Mouse (Mus musculus) lung, embryonic 16.5 days (tissue): ENCODE results near the gene Slc9a6. TPM values are rescaled to one million over a fixed set of nuclear protein-coding genes. Genes with fewer than 3 reads are reported as not detected.
A peak's percentile ranks its signal among the peaks of the same experiment; 100 is the strongest.

Experiments used
- ATAC-seq: fragments of 200-750 bp; cut with Nextera tagmentation; 2 replicates; pipeline ENCODE4 v1.8.0; 2017; ENCODE audit warnings: low read depth, mild to moderate bottlenecking, moderate library complexity
- H3K27ac ChIP-seq: fragments of 300-500 bp; sonication (generic); 2 replicates; pipeline ENCODE4 v1.5.1; 2014; ENCODE audit warnings: mild to moderate bottlenecking, control low read depth, low read length
- H3K27me3 ChIP-seq: fragments of 300-500 bp; sonication (generic); 2 replicates; pipeline ENCODE4 v1.6.1; 2014; ENCODE audit warnings: low read depth, low read length, mixed read lengths; ENCODE audit not compliant: control insufficient read depth, insufficient read depth
- H3K36me3 ChIP-seq: fragments of 300-500 bp; sonication (generic); 2 replicates; pipeline ENCODE4 v1.6.1; 2014; ENCODE audit warnings: low read length; ENCODE audit not compliant: control insufficient read depth, insufficient read depth
- H3K4me1 ChIP-seq: fragments of 300-500 bp; sonication (generic); replicated peaks from 2 replicates; pipeline ENCODE4 v1.6.1; 2014; ENCODE audit warnings: low read length, mixed read lengths; ENCODE audit not compliant: control insufficient read depth, insufficient read depth
- H3K4me2 ChIP-seq: fragments of 300-500 bp; sonication (generic); 2 replicates; pipeline ENCODE4 v1.6.1; 2014; ENCODE audit warnings: low read depth, low read length, control low read depth
- H3K4me3 ChIP-seq: fragments of 300-500 bp; sonication (generic); 2 replicates; pipeline ENCODE4 v1.5.1; 2014; ENCODE audit warnings: mild to moderate bottlenecking, low read length, control low read depth
- H3K9ac ChIP-seq: fragments of 300-500 bp; sonication (generic); 2 replicates; pipeline ENCODE4 v1.6.1; 2014; ENCODE audit warnings: low read length, control low read depth
- H3K9me3 ChIP-seq: fragments of 300-500 bp; sonication (generic); 2 replicates; pipeline ENCODE4 v1.6.1; 2016; ENCODE audit warnings: low read length; ENCODE audit not compliant: control insufficient read depth
- WGBS: fragments of 180-500 bp; shearing (Covaris S2); extraction: QIAGEN DNeasy Blood & Tissue Kit; methylation state at CpG from one replicate; pipeline ENCODE4 v1.1.7; 2014; 5-methylcytosine and 5-hydroxymethylcytosine counted together
- polyA plus RNA-seq: library from polyadenylated mRNA; unstranded; fragments of >200 nt; fragmentation: Nextera tagmentation; extraction: Ambion mirVana; gene quantifications from 2 replicates; pipeline ENCODE4 v1.2.1, GENCODE M21; 2015

Gene Slc9a6
- polyA plus RNA-seq, 1 experiment from 2014 or later: 11.7 TPM

DNA sequence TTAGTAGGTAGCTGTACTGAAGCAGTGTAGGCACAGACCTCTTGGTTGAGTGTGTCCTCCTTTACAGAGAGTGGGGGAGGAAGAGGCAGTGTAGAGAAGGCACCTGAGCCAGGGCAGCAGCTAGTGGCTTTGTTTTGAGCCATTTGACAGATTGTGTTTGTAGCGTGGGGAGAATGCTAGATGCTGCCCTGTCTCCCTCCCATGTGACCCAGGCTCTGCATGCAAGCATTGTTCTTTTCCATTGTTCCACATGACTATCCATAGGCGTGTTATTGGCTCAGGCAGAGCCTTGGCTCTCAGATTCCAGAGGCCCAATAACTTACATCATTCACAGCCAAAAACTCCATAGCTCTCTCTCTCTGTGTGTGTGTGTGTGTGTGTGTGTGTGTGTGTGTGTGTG lies 49.7 kb downstream of the Slc9a6 start:
- H3K36me3 ChIP-seq: no peaks in the 10 kb centered on the region; the same call in 1 of the 2 replicates
- 64% methylated on average over 2 of the region's 2 CpGs for WGBS
- H3K27ac ChIP-seq: no peak overlapping the region
- no peak overlapping the region for H3K9ac ChIP-seq
- no peaks in the 10 kb centered on the region for H3K4me1 ChIP-seq
- ATAC-seq: no peak
- H3K27me3 ChIP-seq: no peaks in the 10 kb centered on the region
- no peaks in the 10 kb centered on the region for H3K9me3 ChIP-seq
- no peak overlapping the region for H3K4me2 ChIP-seq
- H3K4me3 ChIP-seq: no peak overlapping the region

DNA sequence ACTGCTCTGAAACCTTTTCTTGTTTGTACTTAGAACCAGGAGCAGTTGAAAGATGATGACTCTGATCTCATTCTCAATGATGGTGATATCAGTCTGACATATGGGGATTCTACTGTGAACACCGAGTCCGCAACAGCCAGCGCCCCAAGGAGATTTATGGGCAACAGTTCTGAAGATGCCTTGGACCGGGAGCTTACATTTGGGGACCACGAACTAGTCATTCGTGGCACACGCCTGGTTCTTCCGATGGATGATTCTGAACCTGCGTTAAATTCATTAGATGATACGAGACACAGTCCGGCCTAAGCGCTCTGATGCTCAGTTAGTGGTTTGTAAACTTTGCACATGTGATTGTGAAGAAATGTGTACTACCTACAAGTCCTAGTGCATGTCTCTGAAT lies 51.6 kb downstream of the Slc9a6 start:
- 90% methylated on average over 12 of the region's 12 CpGs for WGBS
- H3K27me3 ChIP-seq: no peaks in the 10 kb centered on the region
- no peak overlapping the region for H3K4me3 ChIP-seq
- no peak overlapping the region for H3K9ac ChIP-seq
- H3K4me1 ChIP-seq: peaks cover 3% of the 10 kb centered on the region; the same call in 1 of the 2 replicates
- no peak overlapping the region for H3K27ac ChIP-seq
- H3K4me2 ChIP-seq: no peak overlapping the region
- no peak for ATAC-seq
- no peaks in the 10 kb centered on the region for H3K9me3 ChIP-seq
- no peaks in the 10 kb centered on the region; the same call in 1 of the 2 replicates for H3K36me3 ChIP-seq

DNA sequence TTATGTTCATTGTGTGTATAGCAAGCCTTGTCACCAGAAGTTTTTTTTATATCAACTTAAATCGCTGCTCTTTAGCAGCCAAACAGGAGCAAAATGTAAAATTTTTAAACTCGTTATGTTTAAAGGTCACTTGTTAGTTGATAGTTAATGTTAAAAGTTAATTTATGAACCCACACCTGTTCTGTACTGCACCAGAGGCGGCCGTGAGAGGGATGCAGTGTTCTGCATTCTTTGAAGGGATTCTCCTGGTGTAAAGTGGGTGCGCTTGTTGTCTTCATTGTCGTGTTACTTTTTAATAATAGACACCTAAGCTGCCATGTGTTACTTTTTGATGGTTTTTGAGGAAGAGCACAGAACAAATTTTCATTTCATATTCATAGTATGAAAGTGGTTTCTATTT lies 52.8 kb downstream of the Slc9a6 start:
- Histone ChIP-seq H3K4me1 (peaks cover 4% of the 10 kb centered on the region; the same call in 1 of the 2 replicates), H3K4me3 (no peak overlapping the region)
- 86% methylated on average over 6 of the region's 6 CpGs for WGBS

DNA sequence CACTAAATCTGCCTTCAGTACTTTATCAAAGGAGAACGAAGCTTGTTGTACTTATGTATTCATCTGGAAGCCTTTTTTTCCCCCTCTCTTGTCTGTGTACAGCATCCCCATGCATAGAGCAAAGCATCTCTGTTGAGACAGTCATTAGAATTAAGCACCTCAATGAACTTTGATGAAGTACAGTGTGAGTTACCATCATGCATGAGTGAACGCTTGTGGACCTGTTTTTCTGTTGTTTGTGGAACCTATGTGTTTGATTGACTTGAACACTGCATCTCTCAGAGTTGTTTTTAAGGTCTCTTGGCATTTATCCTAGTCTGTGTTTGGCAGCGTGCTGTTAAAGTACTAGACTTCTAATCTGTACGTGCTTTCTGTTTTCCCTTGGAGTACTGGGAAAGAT lies 53.8 kb downstream of the Slc9a6 start:
- no peaks in the 10 kb centered on the region for H3K9me3 ChIP-seq
- WGBS: 63% methylated on average over 4 of the region's 4 CpGs
- no peaks in the 10 kb centered on the region for H3K27me3 ChIP-seq
- ATAC-seq: no peak
- no peak overlapping the region for H3K27ac ChIP-seq
- no peak overlapping the region for H3K9ac ChIP-seq
- no peak overlapping the region for H3K4me3 ChIP-seq
- H3K36me3 ChIP-seq: no peaks in the 10 kb centered on the region; the same call in 1 of the 2 replicates
- H3K4me2 ChIP-seq: no peak overlapping the region
- peaks cover 6% of the 10 kb centered on the region; the same call in 1 of the 2 replicates for H3K4me1 ChIP-seq

More for the DNA sequence above, 52.8 kb downstream of the Slc9a6 start:
- H3K9me3 ChIP-seq: no peaks in the 10 kb centered on the region
- H3K36me3 ChIP-seq: no peaks in the 10 kb centered on the region; the same call in 1 of the 2 replicates
- ATAC-seq: no peak
- no peak overlapping the region for H3K27ac ChIP-seq
- H3K9ac ChIP-seq: no peak overlapping the region
- no peak overlapping the region for H3K4me2 ChIP-seq
- no peaks in the 10 kb centered on the region for H3K27me3 ChIP-seq

DNA sequence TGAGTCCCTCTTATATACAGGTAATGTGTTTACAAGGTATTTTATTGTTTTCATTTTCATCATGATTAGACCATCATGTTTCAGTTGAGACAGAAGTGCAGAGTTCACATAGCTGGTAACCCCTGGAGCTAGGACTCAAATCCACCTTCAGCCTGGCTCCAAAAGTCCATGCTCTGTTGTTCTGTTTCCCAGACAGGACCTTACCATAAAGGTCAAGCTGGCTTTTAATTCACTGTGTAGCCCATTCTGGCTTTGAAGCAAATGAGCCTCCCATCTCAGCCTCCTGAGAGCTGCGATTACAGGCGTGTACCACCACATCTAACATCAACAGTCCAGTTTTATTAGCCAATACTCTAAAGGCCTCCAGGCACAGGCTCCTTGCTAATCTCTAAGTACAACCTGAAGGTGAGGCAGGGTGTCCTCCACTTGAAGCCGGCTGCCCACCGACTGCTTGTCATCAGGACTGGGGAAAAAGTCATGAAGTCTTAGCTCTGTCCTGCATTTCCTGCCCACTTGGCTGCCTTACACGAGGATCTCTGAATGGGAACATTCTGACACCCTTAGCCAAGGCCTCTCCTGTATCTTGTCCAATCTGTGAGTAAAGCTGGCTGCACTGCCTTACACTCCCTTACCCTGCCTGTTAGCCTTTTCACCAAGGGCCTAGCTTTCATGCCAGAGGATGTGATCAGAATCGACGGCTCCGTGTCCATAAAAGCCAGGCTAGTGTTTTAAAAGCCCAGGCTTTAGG lies 55.8 kb downstream of the Slc9a6 start:
- Histone ChIP-seq H3K9ac (no peak overlapping the region), H3K4me2 (no peak overlapping the region), H3K4me3 (no peak overlapping the region), H3K4me1 (peaks cover 7% of the 10 kb centered on the region; the same call in 1 of the 2 replicates), H3K27me3 (no peaks in the 10 kb centered on the region), H3K27ac (peak overlapping the region; percentile 53), H3K36me3 (no peaks in the 10 kb centered on the region; the same call in 1 of the 2 replicates), H3K9me3 (no peaks in the 10 kb centered on the region)
- 74% methylated on average over 8 of the region's 8 CpGs for WGBS
- no peak for ATAC-seq

DNA sequence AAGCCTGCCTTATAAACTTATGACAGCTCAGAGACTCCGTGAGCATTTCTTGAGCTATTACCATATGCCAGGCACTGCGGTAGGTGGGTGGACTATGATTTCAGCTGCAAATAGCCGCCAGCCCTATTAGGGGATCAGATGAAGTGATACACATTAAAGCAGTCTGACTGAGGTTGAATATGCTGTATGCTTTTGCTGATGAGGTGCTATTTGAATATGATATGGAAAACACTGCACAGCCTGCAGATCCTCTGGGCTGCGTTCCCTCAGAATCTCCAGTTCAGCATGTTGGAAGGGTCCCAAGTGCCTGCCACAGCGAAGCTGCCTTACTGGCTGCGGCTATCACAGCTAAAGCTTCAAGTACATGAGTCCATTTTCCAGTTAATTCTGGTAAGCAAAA lies 57.7 kb downstream of the Slc9a6 start:
- Histone ChIP-seq H3K4me2 (no peak overlapping the region), H3K9me3 (no peaks in the 10 kb centered on the region), H3K36me3 (no peaks in the 10 kb centered on the region), H3K27ac (peak overlapping the region; percentile 67), H3K9ac (no peak overlapping the region), H3K4me1 (peaks cover 7% of the 10 kb centered on the region; the same call in 1 of the 2 replicates), H3K4me3 (no peak overlapping the region), H3K27me3 (no peaks in the 10 kb centered on the region)
- ATAC-seq: peak; percentile 89
- 65% methylated on average over 6 of the region's 6 CpGs for WGBS

DNA sequence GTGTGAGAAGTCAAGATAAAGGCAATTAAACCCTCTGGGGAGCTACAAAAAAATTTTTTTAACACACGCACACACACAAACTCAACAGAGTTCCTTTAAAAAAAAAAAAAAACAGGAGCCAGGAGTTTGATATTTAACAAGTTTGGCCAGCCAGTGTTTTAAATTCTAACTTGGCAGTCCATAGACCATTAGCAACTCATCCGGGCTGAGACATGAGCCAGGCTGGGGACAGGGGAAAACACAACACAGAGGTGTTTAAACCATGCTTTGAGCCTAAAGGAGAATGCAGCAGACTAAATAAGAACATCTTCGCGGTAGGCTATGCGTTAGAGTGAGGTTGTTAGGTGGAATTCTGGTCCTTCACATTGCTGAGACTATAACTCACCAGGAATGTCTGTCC lies 58.5 kb downstream of the Slc9a6 start:
- Histone ChIP-seq H3K4me2 (no peak overlapping the region), H3K4me1 (peaks cover 7% of the 10 kb centered on the region; the same call in 1 of the 2 replicates), H3K27ac (peak overlapping the region; percentile 67), H3K27me3 (no peaks in the 10 kb centered on the region), H3K9me3 (no peaks in the 10 kb centered on the region), H3K9ac (no peak overlapping the region), H3K36me3 (no peaks in the 10 kb centered on the region), H3K4me3 (no peak overlapping the region)
- ATAC-seq: peak; percentile 26; the same call in 1 of the 2 replicates
- 60% methylated on average over 5 of the region's 5 CpGs for WGBS

DNA sequence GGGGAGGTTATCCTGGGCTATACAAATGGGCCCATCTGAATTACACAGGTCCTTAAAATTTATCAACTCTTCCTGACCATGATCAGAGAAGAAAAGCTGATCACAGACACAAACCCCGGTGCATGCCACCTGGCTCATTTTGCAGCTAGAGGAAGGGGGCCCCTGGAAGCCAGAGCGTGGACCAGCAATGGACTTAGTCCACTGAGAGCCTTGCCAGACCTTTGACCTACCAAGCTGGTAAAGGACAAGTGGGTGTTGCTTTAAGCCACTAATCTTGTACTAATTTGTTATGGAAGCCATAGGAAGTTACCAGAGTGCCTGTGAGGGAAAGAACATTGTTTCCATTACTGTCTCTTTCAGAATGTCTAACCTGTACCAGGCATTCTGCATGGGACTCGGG lies 58.9 kb downstream of the Slc9a6 start:
- H3K9me3 ChIP-seq: no peaks in the 10 kb centered on the region
- no peak overlapping the region for H3K4me2 ChIP-seq
- 84% methylated on average over 3 of the region's 3 CpGs for WGBS
- H3K4me3 ChIP-seq: no peak overlapping the region
- no peaks in the 10 kb centered on the region for H3K27me3 ChIP-seq
- no peaks in the 10 kb centered on the region for H3K36me3 ChIP-seq
- H3K4me1 ChIP-seq: peaks cover 7% of the 10 kb centered on the region; the same call in 1 of the 2 replicates
- no peak for ATAC-seq
- no peak overlapping the region for H3K9ac ChIP-seq
- peak overlapping the region; percentile 67 for H3K27ac ChIP-seq

DNA sequence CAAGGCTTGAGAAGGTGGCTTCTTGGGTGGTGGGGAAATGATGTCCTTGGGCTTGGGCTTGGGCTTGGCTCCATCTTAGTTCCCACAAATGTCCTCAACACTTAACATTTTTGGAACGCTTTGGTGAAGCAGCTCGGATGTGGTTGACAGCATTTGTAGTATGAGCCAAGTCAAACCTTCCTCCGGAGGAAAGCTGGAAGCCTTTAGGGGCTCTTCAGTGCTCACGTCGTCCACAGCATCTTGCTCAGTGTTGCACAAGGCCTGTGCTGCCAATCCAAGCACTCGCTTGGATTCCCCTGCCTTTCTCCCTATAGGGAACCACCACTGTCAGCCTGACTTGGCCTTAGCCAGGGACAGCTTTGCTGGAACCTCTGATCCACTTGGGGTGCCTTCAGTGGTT lies 66.0 kb downstream of the Slc9a6 start:
- 46% methylated on average over 6 of the region's 6 CpGs for WGBS
- Histone ChIP-seq H3K36me3 (no peaks in the 10 kb centered on the region), H3K27me3 (no peaks in the 10 kb centered on the region), H3K9me3 (no peaks in the 10 kb centered on the region), H3K4me3 (no peak overlapping the region), H3K27ac (peak overlapping the region; percentile 67), H3K4me1 (peaks cover 2% of the 10 kb centered on the region; the same call in 1 of the 2 replicates), H3K9ac (no peak overlapping the region), H3K4me2 (no peak overlapping the region)
- peak; percentile 89 for ATAC-seq
